In the genomic region with DNA sequence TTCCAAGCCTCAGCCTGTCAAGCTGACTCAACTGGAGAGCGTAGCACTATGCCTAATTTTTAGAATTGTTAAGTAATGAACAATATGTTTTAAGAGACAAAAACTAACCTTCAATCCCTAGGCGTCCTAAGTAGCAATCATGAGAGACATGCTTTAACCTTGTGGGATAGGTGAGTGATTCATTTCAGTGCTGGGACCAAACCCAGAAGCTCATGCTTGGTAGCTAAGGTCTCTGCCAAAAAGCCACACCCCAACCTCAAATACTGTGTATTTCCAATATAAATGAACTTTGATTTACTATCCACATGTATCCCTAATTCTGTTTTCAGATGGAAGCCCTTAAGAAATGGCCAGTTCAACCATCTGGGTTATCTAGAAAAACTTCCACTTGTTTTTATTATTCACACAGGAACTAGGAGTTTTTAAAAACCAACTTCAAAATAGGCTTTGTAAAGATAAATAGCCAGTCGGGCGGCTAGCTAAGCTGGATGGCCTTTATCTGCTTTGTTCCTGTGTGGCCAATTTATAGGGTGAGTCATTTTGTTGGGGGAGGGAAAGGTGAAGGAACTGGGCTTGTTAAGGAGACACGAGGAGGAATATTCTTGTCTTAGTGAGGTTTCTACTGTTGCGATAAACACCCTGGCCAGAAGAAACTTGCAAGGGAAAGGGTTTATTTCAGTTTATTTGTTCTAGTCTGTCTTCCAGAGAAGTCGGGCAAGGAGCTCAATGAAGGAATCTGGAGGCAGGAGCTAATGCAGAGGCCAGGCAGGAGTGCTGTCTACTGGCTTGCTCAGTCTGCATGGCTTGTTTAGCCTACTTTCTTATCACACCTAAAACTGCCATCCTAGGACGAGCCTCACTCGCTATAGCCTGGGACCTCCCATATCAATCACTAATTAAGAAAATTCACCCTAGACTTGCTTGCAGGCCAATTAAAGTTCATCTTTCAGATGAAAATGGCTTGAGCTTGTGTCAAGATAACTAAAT, we compare ENCODE assay signal across 16 mouse cellular contexts.
DNase-seq lines count a peak whose midpoint lies in the region; ATAC-seq and TF ChIP-seq lines count a peak whose summit lies in the region.
"Had no signal": no experiment of that assay in that cellular context is flagged by ENCODE, and none has a peak within 500 bp of the region (broad histone marks: within the 10 kb centered on the region; RNA-seq: fewer than 3 reads in every experiment).

No protein-coding gene starts in this region.

- no peaks in the 10 kb centered on the region for H3K9me3 ChIP-seq in lung, postnatal 0 days (ENCODE audit: low read length)
- no peaks in the 10 kb centered on the region for H3K9me3 ChIP-seq in intestine, embryonic 15.5 days
- no peaks in the 10 kb centered on the region for H3K9me3 ChIP-seq in stomach, postnatal 0 days (ENCODE audit: control insufficient read depth, low read length)
- H3K9me3 ChIP-seq in forebrain, postnatal 0 days (ENCODE audit: low read length), result no peaks in the 10 kb centered on the region
- H3K9me3 ChIP-seq: G1E; limb, embryonic 15.5 days had no signal

- DNase-seq in adrenal gland, adult (ENCODE audit: inconsistent age in 2 of 2, low spot score in 1 of 2), result peak; percentile 19 to 77
- no peak for DNase-seq in adrenal gland, postnatal 4 days (ENCODE audit: low spot score in 2 of 2)
- peak; percentile 7 for DNase-seq in lung, postnatal 0 days (ENCODE audit: low spot score)
- DNase-seq in lung, postnatal 4 days, result no peak
- peak; percentile 21 for DNase-seq in stomach, postnatal 0 days (ENCODE audit: low spot score)
- DNase-seq in forebrain, postnatal 0 days, result no peak
- no peak for DNase-seq in thymus, adult 2 months
- DNase-seq: cerebellum, adult 2 months; gastrocnemius, postnatal 36 days; heart, postnatal 4 days; kidney, postnatal 36 days; thymus, postnatal 36 days had no signal

- H3K9ac ChIP-seq in lung, postnatal 0 days (replicated peaks; ENCODE audit: low read depth), result no peak overlapping the region
- no peak overlapping the region for H3K9ac ChIP-seq in intestine, embryonic 15.5 days
- no peak overlapping the region for H3K9ac ChIP-seq in stomach, postnatal 0 days (ENCODE audit: low read length)
- H3K9ac ChIP-seq in forebrain, postnatal 0 days, result no peak overlapping the region
- H3K9ac ChIP-seq: limb, embryonic 15.5 days had no signal

- H3K4me2 ChIP-seq in lung, postnatal 0 days (replicated peaks; ENCODE audit: low read depth, low read length), result no peak overlapping the region
- no peak overlapping the region for H3K4me2 ChIP-seq in intestine, embryonic 15.5 days (replicated peaks)
- H3K4me2 ChIP-seq in stomach, postnatal 0 days (replicated peaks; ENCODE audit: low read depth), result no peak overlapping the region
- H3K4me2 ChIP-seq in forebrain, postnatal 0 days (ENCODE audit: low read depth), result no peak overlapping the region
- H3K4me2 ChIP-seq: limb, embryonic 15.5 days had no signal

- H3K27ac ChIP-seq in lung, postnatal 0 days (ENCODE audit: low read length), result no peak overlapping the region
- H3K27ac ChIP-seq in intestine, embryonic 15.5 days, result no peak overlapping the region
- peak overlapping the region; percentile 53; the same call in 1 of the 2 replicates for H3K27ac ChIP-seq in stomach, postnatal 0 days (replicated peaks)
- no peak overlapping the region for H3K27ac ChIP-seq in forebrain, postnatal 0 days (ENCODE audit: low read depth, low read length)
- H3K27ac ChIP-seq in thymus, adult 2 months (ENCODE audit: control insufficient read depth, insufficient read depth, low read length), result no peak overlapping the region
- H3K27ac ChIP-seq: limb, embryonic 15.5 days had no signal

- ATAC-seq in lung, postnatal 0 days, result no peak
- ATAC-seq in intestine, embryonic 15.5 days, result peak; percentile 78
- peak; percentile 90 for ATAC-seq in stomach, postnatal 0 days (ENCODE audit: low FRiP score, low TSS enrichment)
- no peak for ATAC-seq in forebrain, postnatal 0 days

- no peak overlapping the region for H3K4me3 ChIP-seq in lung, postnatal 0 days (ENCODE audit: low read depth, low read length)
- no peak overlapping the region for H3K4me3 ChIP-seq in intestine, embryonic 15.5 days (replicated peaks)
- H3K4me3 ChIP-seq in stomach, postnatal 0 days (ENCODE audit: low read depth, low read length), result no peak overlapping the region
- no peak overlapping the region for H3K4me3 ChIP-seq in forebrain, postnatal 0 days (ENCODE audit: low read depth, low read length)
- no peak overlapping the region for H3K4me3 ChIP-seq in thymus, adult 2 months (ENCODE audit: control insufficient read depth, insufficient read depth, low read length)
- H3K4me3 ChIP-seq: erythroblast, embryonic 14.5 days; limb, embryonic 15.5 days had no signal

- no peak for TF ChIP-seq POLR2A in thymus, adult 2 months (IDR thresholded peaks at IDR 0.05; ENCODE audit: control insufficient read depth, extremely low read depth, insufficient read depth, low read length, poor library complexity)

- H3K36me3 ChIP-seq in lung, postnatal 0 days (ENCODE audit: insufficient read depth, low read length), result no peaks in the 10 kb centered on the region
- no peaks in the 10 kb centered on the region for H3K36me3 ChIP-seq in intestine, embryonic 15.5 days
- H3K36me3 ChIP-seq in stomach, postnatal 0 days (ENCODE audit: control insufficient read depth, insufficient read depth, low read length), result no peaks in the 10 kb centered on the region
- no peaks in the 10 kb centered on the region for H3K36me3 ChIP-seq in forebrain, postnatal 0 days (ENCODE audit: insufficient read depth)
- no peaks in the 10 kb centered on the region for H3K36me3 ChIP-seq in thymus, adult 2 months (ENCODE audit: control insufficient read depth, insufficient read depth, low read length)
- H3K36me3 ChIP-seq: G1E; limb, embryonic 15.5 days had no signal

- no peaks in the 10 kb centered on the region for H3K27me3 ChIP-seq in lung, postnatal 0 days (replicated peaks; ENCODE audit: insufficient read depth, low read length)
- no peaks in the 10 kb centered on the region for H3K27me3 ChIP-seq in intestine, embryonic 15.5 days (replicated peaks)
- H3K27me3 ChIP-seq in stomach, postnatal 0 days (ENCODE audit: control insufficient read depth, insufficient read depth, low read length), result no peaks in the 10 kb centered on the region
- no peaks in the 10 kb centered on the region for H3K27me3 ChIP-seq in forebrain, postnatal 0 days (ENCODE audit: insufficient read depth, low read length)
- no peaks in the 10 kb centered on the region for H3K27me3 ChIP-seq in thymus, adult 2 months (ENCODE audit: control insufficient read depth, insufficient read depth, low read length)
- H3K27me3 ChIP-seq: limb, embryonic 15.5 days had no signal

- TF ChIP-seq EP300 in lung, postnatal 0 days (IDR thresholded peaks at IDR 0.05), result no peak
- TF ChIP-seq EP300 in stomach, postnatal 0 days (optimal IDR thresholded peaks at IDR 0.05), result no peak

- no peaks in the 10 kb centered on the region for H3K4me1 ChIP-seq in lung, postnatal 0 days (ENCODE audit: insufficient read depth, low read depth, low read length)
- no peaks in the 10 kb centered on the region for H3K4me1 ChIP-seq in intestine, embryonic 15.5 days (replicated peaks)
- no peaks in the 10 kb centered on the region for H3K4me1 ChIP-seq in stomach, postnatal 0 days (replicated peaks; ENCODE audit: control insufficient read depth, insufficient read depth)
- no peaks in the 10 kb centered on the region for H3K4me1 ChIP-seq in forebrain, postnatal 0 days (ENCODE audit: insufficient read depth)
- H3K4me1 ChIP-seq in thymus, adult 2 months (replicated peaks; ENCODE audit: control insufficient read depth, insufficient read depth, low read length), result no peaks in the 10 kb centered on the region
- H3K4me1 ChIP-seq: limb, embryonic 15.5 days had no signal

- no peak for TF ChIP-seq CTCF in lung, postnatal 0 days (IDR thresholded peaks at IDR 0.05)
- no peak for TF ChIP-seq CTCF in stomach, postnatal 0 days (IDR thresholded peaks at IDR 0.05; ENCODE audit: low read depth)
- no peak for TF ChIP-seq CTCF in forebrain, postnatal 0 days (IDR thresholded peaks at IDR 0.05; ENCODE audit: low read depth)
- no peak for TF ChIP-seq CTCF in thymus, adult 2 months (IDR thresholded peaks at IDR 0.05; ENCODE audit: borderline replicate concordance, control insufficient read depth, extremely low read depth, insufficient read depth, low read length, poor library complexity)

- 47% methylated on average over 9 of the region's 9 CpGs for WGBS in lung, postnatal 0 days
- 46% methylated on average over 9 of the region's 9 CpGs for WGBS in intestine, embryonic 15.5 days
- 28% methylated on average over 9 of the region's 9 CpGs for WGBS in stomach, postnatal 0 days
- 59% methylated on average over 9 of the region's 9 CpGs for WGBS in forebrain, postnatal 0 days
- WGBS in thymus, adult 2 months, result 92% methylated on average over 9 of the region's 9 CpGs

Comparison
In these comparisons a context has a peak if more than half of its experiments do, and no peak if none do; other contexts are left out.
1. DNase-seq: peak in adrenal gland, adult (2 of 2), lung, postnatal 0 days (single experiment) and stomach, postnatal 0 days (single experiment); none in adrenal gland, postnatal 4 days (0 of 2), lung, postnatal 4 days (0 of 2), forebrain, postnatal 0 days (single experiment) and thymus, adult 2 months (single experiment).
2. ATAC-seq: peak in intestine, embryonic 15.5 days (single experiment) and stomach, postnatal 0 days (single experiment); none in lung, postnatal 0 days (single experiment) and forebrain, postnatal 0 days (single experiment).